Mouse (Mus musculus) forebrain, embryonic 12.5 days (tissue): ENCODE measurements around the gene Olfr1392. TPM values are rescaled to one million over a fixed set of nuclear protein-coding genes. Genes with fewer than 3 reads are reported as not detected.
A peak's percentile ranks its signal among the peaks of the same experiment; 100 is the strongest.

Source experiments
- ATAC-seq: fragments of 200-750 bp; cut with Nextera tagmentation; 2 replicates; pipeline ENCODE4 v1.8.0; 2017; ENCODE audit warnings: moderate TSS enrichment; ENCODE audit not compliant: low FRiP score
- H3K27ac ChIP-seq: fragments of 300-500 bp; sonication (generic); 2 replicates; pipeline ENCODE4 v1.5.1; 2016; ENCODE audit warnings: mild to moderate bottlenecking
- H3K27me3 ChIP-seq: fragments of 300-500 bp; sonication (generic); 2 replicates; pipeline ENCODE4 v1.6.1; 2016; ENCODE audit warnings: mild to moderate bottlenecking
- H3K36me3 ChIP-seq: fragments of 300-500 bp; sonication (generic); replicated peaks from 2 replicates; pipeline ENCODE4 v1.6.1; 2016; ENCODE audit warnings: mild to moderate bottlenecking
- H3K4me1 ChIP-seq: fragments of 300-500 bp; sonication (generic); 2 replicates; pipeline ENCODE4 v1.6.1; 2016
- H3K4me2 ChIP-seq: fragments of 300-500 bp; sonication (generic); 2 replicates; pipeline ENCODE4 v1.6.1; 2016; ENCODE audit warnings: mild to moderate bottlenecking, moderate library complexity
- H3K4me3 ChIP-seq: fragments of 300-500 bp; sonication (generic); replicated peaks from 2 replicates; pipeline ENCODE4 v1.5.1; 2016; ENCODE audit warnings: mild to moderate bottlenecking
- H3K9ac ChIP-seq: fragments of 300-500 bp; sonication (generic); 2 replicates; pipeline ENCODE4 v1.6.1; 2016; ENCODE audit warnings: mild to moderate bottlenecking
- H3K9me3 ChIP-seq: fragments of 300-500 bp; sonication (generic); 2 replicates; pipeline ENCODE4 v1.6.1; 2016
- WGBS: fragments of 180-500 bp; shearing (Covaris S2); methylation state at CpG from one replicate; pipeline ENCODE4 v1.1.7; 2016; 5-methylcytosine and 5-hydroxymethylcytosine counted together
- polyA plus RNA-seq: library from polyadenylated mRNA; unstranded; fragments of >200 nt; fragmentation: Nextera tagmentation; extraction: Ambion mirVana; gene quantifications from 2 replicates; pipeline ENCODE4 v1.2.1, GENCODE M21; 2016

Olfr1392 gene
- polyA plus RNA-seq, 1 experiment from 2014 or later = not detected

DNA sequence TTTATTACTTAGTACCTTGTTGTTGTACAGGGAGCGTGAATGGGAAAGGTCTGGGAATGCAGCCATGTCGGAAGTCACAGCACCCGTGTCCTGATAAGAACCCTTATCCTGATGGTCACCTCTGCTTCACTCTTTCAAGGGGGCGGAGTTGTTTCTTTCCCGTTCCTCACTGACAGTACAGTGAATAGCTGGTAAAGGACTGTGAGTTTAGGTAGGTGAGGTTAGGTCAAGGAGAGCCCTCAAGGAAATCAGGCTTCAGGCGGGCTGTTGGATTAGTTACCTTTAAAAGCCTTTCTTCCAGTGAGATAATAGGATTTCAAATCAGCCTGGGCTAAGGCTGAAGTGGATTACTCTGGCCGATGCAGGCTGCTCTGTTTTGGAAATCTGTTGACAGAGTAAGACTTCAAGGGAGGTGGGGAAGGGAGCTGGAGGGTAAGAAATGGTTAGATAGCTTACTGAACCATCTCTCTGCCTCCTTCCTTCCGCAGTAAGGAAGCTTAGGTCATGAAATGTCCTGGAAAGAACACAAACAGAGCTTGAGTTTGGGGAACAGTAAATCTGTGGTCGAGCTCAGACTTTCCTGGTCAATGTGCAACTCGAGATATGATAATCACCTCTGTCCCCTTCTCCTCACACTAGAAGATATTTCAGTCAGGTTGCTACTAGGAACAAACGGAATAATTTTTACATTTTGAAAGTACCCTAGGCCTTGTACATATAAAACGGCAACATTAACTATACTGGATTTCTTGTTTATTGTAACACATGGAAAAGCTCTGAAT, 39.3 kb upstream of the Olfr1392 start:
- Histone ChIP-seq H3K4me2 (peak overlapping the region; percentile 60), H3K9ac (no peak overlapping the region), H3K27ac (no peak overlapping the region), H3K4me3 (no peak overlapping the region), H3K36me3 (no peaks in the 10 kb centered on the region), H3K4me1 (peaks cover 42% of the 10 kb centered on the region), H3K27me3 (no peaks in the 10 kb centered on the region), H3K9me3 (no peaks in the 10 kb centered on the region)
- 24% methylated on average over 12 of the region's 12 CpGs for WGBS
- no peak for ATAC-seq

GRCm38 (mm10) chr11:49246523-49246922, 38.6 kb upstream of the Olfr1392 start:
- no peaks in the 10 kb centered on the region for H3K36me3 ChIP-seq
- no peaks in the 10 kb centered on the region for H3K27me3 ChIP-seq
- no peak overlapping the region for H3K4me2 ChIP-seq
- H3K27ac ChIP-seq = no peak overlapping the region
- H3K9me3 ChIP-seq = no peaks in the 10 kb centered on the region
- H3K4me3 ChIP-seq = no peak overlapping the region
- no peak for ATAC-seq
- no peak overlapping the region; the same call in 1 of the 2 replicates for H3K9ac ChIP-seq
- peaks cover 49% of the 10 kb centered on the region for H3K4me1 ChIP-seq
- WGBS = 89% methylated on average over 4 of the region's 4 CpGs

GRCm38 (mm10) chr11:49247255-49247654, 37.8 kb upstream of the Olfr1392 start:
- no peak overlapping the region for H3K27ac ChIP-seq
- no peak overlapping the region; the same call in 1 of the 2 replicates for H3K9ac ChIP-seq
- H3K36me3 ChIP-seq = no peaks in the 10 kb centered on the region
- H3K27me3 ChIP-seq = no peaks in the 10 kb centered on the region
- WGBS = 86% methylated on average over 2 of the region's 2 CpGs
- H3K4me2 ChIP-seq = no peak overlapping the region
- no peak overlapping the region for H3K4me3 ChIP-seq
- no peaks in the 10 kb centered on the region for H3K9me3 ChIP-seq
- no peak for ATAC-seq
- H3K4me1 ChIP-seq = peaks cover 56% of the 10 kb centered on the region

GRCm38 (mm10) chr11:49248226-49248973, 36.7 kb upstream of the Olfr1392 start:
- Histone ChIP-seq H3K27me3 (no peaks in the 10 kb centered on the region), H3K4me2 (no peak overlapping the region), H3K9ac (no peak overlapping the region), H3K9me3 (no peaks in the 10 kb centered on the region), H3K4me3 (no peak overlapping the region), H3K36me3 (peaks cover 2% of the 10 kb centered on the region), H3K27ac (no peak overlapping the region), H3K4me1 (peaks cover 51% of the 10 kb centered on the region)
- WGBS = 58% methylated on average over 6 of the region's 6 CpGs
- ATAC-seq = no peak

- WGBS = 73% methylated on average over 6 of the region's 6 CpGs
- peaks cover 9% of the 10 kb centered on the region for H3K36me3 ChIP-seq
- H3K4me1 ChIP-seq = peaks cover 51% of the 10 kb centered on the region
- ATAC-seq = no peak
- no peaks in the 10 kb centered on the region for H3K9me3 ChIP-seq
- H3K27ac ChIP-seq = no peak overlapping the region
- H3K4me3 ChIP-seq = no peak overlapping the region
- 0 out of 2 replicates have a peak overlapping the region, but pooled peaks have one; percentile 29 for H3K4me2 ChIP-seq
- no peaks in the 10 kb centered on the region for H3K27me3 ChIP-seq
- H3K9ac ChIP-seq = no peak overlapping the region
Observed at GRCm38 (mm10) chr11:49248974-49249700, 35.9 kb upstream of the Olfr1392 start.

- Histone ChIP-seq H3K27ac (peak overlapping the region; percentile 76), H3K4me1 (peaks cover 46% of the 10 kb centered on the region), H3K27me3 (no peaks in the 10 kb centered on the region), H3K4me2 (peak overlapping the region; percentile 82), H3K9ac (peak overlapping the region; percentile 80), H3K36me3 (peaks cover 16% of the 10 kb centered on the region), H3K4me3 (peak overlapping the region; percentile 59), H3K9me3 (no peaks in the 10 kb centered on the region)
- ATAC-seq = no peak; the same call in 1 of the 2 replicates
- 29% methylated on average over 10 of the region's 10 CpGs for WGBS
Observed at GRCm38 (mm10) chr11:49249811-49250421, 35.2 kb upstream of the Olfr1392 start.

- Histone ChIP-seq H3K27ac (peak overlapping the region; percentile 76), H3K9ac (peak overlapping the region; percentile 80), H3K27me3 (no peaks in the 10 kb centered on the region), H3K4me3 (peak overlapping the region; percentile 59), H3K4me2 (peak overlapping the region; percentile 82), H3K36me3 (peaks cover 17% of the 10 kb centered on the region), H3K9me3 (no peaks in the 10 kb centered on the region), H3K4me1 (peaks cover 38% of the 10 kb centered on the region)
- ATAC-seq = peak; percentile 92
- WGBS = 3% methylated on average over 45 of the region's 45 CpGs
Observed at GRCm38 (mm10) chr11:49250422-49251379, 34.4 kb upstream of the Olfr1392 start.

GRCm38 (mm10) chr11:49251380-49251761, 33.7 kb upstream of the Olfr1392 start:
- Histone ChIP-seq H3K27me3 (no peaks in the 10 kb centered on the region), H3K4me3 (peak overlapping the region; percentile 59), H3K4me2 (peak overlapping the region; percentile 82), H3K27ac (no peak overlapping the region), H3K9ac (peak overlapping the region; percentile 80; the same call in 1 of the 2 replicates), H3K4me1 (peaks cover 34% of the 10 kb centered on the region), H3K9me3 (no peaks in the 10 kb centered on the region), H3K36me3 (peaks cover 17% of the 10 kb centered on the region)
- WGBS = 76% methylated on average over 7 of the region's 7 CpGs
- ATAC-seq = no peak

DNA sequence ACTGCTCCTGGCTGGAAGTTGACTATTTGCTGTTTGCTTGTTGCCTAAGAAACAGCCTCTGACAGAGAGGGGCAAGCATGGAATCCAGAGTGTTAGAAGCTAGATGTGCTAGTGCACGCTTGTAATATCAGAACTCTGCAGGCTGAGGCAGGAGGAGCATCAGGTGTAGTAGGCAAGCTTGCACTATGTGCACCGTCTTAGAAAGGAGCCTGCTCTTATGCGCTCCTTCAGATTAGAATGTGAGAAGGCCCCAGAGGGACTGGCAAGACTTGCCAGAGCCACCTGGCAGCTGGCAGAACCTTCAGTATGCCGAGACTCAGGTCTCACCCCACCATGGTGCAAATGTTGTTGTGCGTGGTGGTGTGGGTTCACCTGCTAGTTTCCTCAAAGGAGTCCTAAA, 33.0 kb upstream of the Olfr1392 start:
- Histone ChIP-seq H3K9ac (no peak overlapping the region), H3K27ac (no peak overlapping the region), H3K4me2 (no peak overlapping the region), H3K4me1 (peaks cover 34% of the 10 kb centered on the region), H3K4me3 (no peak overlapping the region), H3K9me3 (no peaks in the 10 kb centered on the region), H3K27me3 (no peaks in the 10 kb centered on the region), H3K36me3 (peaks cover 17% of the 10 kb centered on the region)
- WGBS = 91% methylated on average over 5 of the region's 5 CpGs
- ATAC-seq = no peak

DNA sequence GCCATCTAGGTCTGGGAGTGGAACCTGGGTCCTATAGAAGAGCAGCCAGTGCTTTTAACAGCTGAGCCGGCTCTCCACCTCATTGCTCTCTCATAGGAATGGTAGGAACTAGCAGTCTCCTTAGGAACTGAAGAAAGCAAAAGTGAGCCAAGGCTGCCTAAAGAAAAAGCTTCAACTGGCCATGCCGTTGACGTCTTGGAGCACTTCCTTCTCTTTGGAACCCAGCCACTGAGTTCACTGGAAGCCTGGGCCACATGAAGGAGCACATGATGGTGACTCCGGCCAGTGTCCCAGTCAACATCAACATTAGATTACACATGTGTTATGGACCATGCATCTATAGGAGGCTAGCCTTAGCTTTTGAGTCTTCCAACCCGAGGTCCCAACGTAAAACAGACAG, 32.0 kb upstream of the Olfr1392 start:
- Histone ChIP-seq H3K4me3 (no peak overlapping the region), H3K9ac (no peak overlapping the region), H3K4me1 (peaks cover 34% of the 10 kb centered on the region), H3K27me3 (no peaks in the 10 kb centered on the region), H3K9me3 (no peaks in the 10 kb centered on the region), H3K36me3 (peaks cover 17% of the 10 kb centered on the region), H3K4me2 (no peak overlapping the region), H3K27ac (no peak overlapping the region)
- no peak for ATAC-seq
- 99% methylated on average over 6 of the region's 6 CpGs for WGBS

- Histone ChIP-seq H3K36me3 (peaks cover 41% of the 10 kb centered on the region), H3K4me2 (no peak overlapping the region), H3K9me3 (no peaks in the 10 kb centered on the region), H3K4me3 (no peak overlapping the region), H3K4me1 (no peaks in the 10 kb centered on the region), H3K27me3 (no peaks in the 10 kb centered on the region), H3K27ac (no peak overlapping the region), H3K9ac (no peak overlapping the region)
- WGBS = 94% methylated on average over 2 of the region's 2 CpGs
- no peak for ATAC-seq
Observed at GRCm38 (mm10) chr11:49259296-49259695, 25.8 kb upstream of the Olfr1392 start.
